Mouse (Mus musculus): ENCODE measurements around the gene Sergef.
A peak's percentile ranks its signal among the peaks of the same experiment; 100 is the strongest.
"Not testable (repeated sequence)": the region's sequence is repeated elsewhere in the genome, so short reads cannot be mapped to it uniquely, and the experiment has no call there.

Gene Sergef

GRCm38 (mm10) chr7:46639692-46640031 lies at the start of gene Sergef:
Gene Sergef, minus strand, starts transcription at chr7:46639807.
- DNase-seq = peak; percentile 93

DNA sequence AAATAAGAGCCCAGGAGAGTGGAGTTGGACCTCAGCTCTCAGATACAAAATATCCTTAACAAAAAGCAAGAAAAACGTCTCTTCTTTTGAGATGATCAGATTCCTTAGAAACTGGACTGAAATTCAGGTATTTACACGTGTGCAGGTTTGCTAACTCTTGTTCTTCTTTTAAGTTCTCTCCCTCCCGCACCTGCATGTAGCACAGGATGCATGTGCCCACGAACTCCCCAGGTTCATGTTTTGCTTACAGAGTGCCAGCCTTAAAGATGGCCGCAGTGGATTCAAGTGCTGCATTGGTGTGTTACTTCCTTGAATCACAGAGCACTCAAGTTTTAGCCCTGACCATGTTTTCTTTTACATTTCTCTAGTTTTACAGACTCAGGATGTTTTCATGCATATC lies 47.2 kb upstream of the Sergef start:
- DNase-seq = no peak

DNA sequence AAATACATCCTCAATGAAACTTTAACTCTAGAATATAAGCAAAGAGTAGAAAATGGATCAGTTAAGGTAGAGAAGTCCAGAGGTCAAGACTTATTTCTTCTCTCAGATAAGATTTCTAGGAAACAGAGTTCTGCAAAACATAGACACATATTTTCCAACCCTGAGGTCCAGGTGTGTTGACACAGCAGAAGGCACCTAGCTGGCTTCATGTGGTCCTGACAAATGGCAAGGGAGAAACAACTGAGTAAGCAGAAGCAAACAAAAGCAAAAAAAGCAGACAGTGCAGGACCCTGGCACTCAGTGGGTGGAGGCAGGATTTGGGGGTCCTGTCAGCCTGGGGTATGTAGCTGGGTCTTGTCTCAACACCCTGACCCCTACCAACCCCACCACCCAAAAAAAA lies 41.1 kb upstream of the Sergef start:
- DNase-seq = no peak

- not testable (repeated sequence) for DNase-seq
These were observed 39.4 kb upstream of the Sergef start for GRCm38 (mm10) chr7:46679044-46679443.

DNA sequence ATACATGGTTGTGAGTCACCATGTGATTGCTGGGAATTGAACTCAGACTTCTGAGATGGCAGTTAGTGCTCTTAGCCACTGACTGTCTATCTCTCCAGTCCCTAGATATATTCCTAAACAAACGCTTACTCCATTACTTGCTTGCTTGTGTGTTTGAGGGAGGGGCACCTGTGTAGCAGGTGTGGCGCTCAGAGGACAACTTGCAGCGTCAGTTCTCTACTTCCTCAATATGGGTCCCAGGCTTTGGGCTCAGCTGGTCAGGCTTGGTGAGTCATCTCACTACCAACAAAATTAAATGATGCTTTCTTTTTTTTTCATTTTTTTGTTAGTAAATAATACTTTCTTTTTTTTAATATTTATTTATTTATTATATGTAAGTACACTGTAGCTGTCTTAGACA lies 38.8 kb upstream of the Sergef start:
- no peak for DNase-seq

GRCm38 (mm10) chr7:46676808-46677360 lies 37.3 kb upstream of the Sergef start:
- DNase-seq = peak; percentile 82

DNA sequence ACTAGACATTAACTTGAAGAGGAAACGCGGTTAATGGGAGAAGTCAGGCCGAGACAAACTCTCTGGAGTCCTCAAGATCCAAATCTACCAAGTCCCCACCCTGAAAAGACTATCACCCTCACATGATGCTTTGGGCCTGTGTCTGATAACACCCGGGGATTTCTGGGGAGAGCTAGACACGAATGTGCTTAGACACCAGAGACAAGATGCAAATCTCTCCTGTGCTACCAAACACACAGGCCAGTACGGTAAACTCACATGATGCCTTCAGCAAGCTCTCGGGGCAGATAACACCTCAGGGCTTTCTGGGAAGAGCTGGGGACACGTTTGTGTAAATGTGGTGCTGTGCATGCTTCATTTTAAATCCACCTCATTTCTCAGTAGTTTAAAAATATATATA lies 36.3 kb upstream of the Sergef start:
- no peak for DNase-seq

GRCm38 (mm10) chr7:46675061-46675460 lies 35.5 kb upstream of the Sergef start:
- DNase-seq = no peak

- no peak for DNase-seq
These were observed 32.6 kb upstream of the Sergef start, which contains the start of gene Tph1 for GRCm38 (mm10) chr7:46672160-46672672. Gene Tph1, minus strand, starts transcription at chr7:46672537.

- no peak for DNase-seq
These were observed 27.6 kb upstream of the Sergef start for GRCm38 (mm10) chr7:46667256-46667655.

DNA sequence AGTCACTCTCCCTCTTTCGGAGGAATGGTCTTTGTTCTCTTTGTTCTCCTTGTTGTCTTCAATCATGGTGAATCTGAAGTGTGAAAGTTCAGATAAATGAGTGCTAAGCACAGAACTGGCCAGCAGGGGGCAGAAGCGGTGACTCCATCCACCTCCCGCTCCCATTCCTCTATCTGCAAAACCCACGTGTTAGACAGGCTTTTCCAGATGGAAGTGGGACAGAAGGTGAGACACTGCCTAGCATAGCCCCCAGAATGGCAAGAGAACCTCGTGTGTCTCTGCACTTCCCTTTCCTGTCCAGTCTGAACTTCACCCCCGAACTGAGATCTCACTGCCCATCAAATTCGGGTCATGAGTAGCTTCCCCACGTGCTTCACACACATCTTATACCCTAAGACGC lies 25.6 kb upstream of the Sergef start:
- peak; percentile 64 for DNase-seq

DNA sequence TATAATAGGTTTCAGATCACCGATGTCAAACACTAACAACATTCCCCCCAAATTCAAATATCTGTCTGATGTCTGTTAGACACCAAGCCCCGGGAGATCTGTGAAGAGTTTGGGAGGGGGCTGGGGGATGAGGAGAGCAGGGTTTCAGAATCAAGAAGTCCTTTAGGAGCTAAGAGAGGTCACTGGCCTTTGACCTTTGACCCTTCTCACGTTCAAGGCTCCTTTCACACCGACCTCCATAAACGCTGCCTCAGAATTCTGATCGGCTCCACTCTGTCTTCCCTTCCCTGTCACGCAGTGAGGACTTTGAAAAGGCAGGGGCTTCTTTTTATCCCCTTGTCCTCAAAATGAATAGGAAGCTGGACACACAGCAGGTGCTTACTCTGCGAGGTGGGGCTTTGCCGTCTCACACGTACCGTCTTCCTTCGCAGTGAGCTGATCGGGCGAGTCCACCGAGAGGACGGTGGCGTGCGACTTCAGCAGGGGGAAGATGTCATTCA lies 22.0 kb upstream of the Sergef start:
- no peak for DNase-seq

DNA sequence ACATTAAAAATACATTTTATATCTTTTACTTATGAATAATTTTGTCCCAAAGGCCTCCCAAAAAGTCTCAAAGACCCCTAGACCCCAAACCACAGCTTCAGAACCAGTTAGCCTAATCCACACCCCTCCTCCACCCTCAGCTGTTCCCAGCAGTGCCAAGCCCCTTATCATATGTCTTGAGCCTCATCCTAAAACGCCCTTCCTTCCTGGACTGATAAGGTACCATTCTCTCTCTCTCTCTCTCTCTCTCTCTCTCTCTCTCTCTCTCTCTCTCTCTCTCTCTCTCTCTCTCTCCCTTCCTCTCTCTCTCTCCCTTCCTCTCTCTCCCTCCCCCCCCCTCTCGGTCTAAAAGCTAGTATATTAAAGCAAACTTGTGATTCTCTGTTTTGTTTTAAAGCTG lies 12.7 kb upstream of the Sergef start:
- no peak for DNase-seq

- DNase-seq = not testable (repeated sequence)
These were observed 10.6 kb upstream of the Sergef start for GRCm38 (mm10) chr7:46650231-46650630.

DNA sequence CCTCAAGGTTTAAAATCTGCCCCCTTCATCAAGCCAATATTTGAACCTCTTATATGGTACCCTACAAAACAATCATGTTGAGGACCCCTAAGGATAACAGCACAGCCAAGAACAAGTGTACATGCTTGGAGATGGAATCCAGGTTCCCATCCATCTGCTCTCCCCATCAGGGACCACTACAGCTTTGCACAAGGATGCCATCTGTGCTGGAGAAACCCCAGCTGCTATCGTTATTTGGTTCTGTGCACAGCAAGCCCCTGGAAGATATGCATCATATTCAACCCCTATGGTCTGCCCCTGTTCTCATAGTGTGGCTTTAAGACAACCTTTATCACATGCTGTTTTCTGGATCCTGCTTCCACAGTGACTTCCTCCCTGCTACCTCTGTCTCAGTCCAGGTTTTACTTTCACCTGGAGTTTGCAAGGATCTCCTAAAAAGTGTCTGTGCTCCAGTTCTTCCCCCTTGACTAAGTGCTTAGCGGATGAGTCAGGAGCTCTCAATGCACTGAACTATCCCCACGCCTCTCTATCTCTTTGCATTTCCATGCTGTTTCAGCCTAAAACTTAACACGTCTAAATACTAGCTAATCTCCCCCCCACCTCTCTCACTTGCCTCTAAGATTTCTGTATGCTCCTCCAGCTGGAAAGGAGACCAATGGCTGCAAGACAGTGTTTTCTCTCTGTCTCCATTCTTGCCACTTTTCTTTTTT lies 9.0 kb upstream of the Sergef start:
- DNase-seq = no peak

DNA sequence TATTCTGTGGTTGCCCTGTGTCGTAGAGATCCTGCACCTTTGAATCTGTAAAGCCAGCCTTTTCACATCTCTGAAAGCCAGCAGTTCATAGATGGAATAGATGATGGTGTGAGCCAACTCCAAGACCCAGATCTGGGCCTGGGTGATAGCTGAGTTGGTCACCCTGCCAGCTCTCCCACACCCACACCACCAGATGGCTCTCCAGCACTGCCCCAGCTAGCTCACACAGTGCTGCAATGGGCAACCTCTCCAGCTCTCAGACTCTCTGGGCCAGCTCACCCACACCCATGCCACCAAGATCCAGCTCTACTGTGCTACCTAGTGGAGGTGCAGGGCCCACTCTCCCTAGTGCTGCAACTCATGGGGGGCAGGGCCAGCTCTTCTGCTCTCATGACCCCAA lies 3.6 kb upstream of the Sergef start:
- peak; percentile 80 for DNase-seq

GRCm38 (mm10) chr7:46640062-46640461 lies 455 bp upstream of the Sergef start:
- DNase-seq = no peak

DNA sequence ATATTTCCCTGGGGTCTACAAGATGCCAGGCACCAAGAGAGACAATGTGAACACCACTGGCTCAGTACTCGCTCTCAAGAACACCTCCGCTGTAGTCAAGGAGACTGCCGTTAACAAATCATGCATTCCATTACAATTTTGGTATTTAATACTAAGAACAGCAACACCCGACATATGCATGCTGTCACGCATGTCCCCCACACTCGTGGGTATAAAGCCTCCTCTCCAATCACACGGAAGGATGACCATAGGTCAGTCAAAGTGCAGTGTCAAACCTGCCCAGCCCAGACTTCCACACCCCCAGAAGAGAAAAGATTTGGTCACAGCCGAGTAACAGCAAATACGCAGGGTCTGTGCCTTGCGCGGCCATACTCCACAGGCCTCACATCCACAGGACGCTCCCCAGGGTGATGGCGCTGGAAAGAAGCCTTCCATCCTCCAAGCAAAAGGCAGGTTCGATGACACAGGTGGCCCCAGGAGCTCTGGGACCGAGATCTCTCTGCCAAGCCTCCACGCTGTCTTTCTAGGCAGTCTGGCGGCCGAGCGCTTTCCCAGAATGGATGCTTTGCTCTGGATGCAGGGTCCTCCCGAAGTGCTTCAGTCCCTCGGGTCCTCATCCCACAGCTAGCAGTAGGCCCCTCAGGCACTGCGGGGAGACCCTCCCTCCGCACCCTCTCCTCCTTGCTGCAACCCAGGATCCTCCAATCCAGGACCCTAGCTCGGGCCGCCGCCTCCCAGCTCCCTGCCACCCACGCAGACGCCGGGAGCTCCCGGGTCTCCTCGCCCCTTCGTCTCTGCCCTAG lies 517 bp downstream of the Sergef start:
- peak; percentile 67 for DNase-seq

DNA sequence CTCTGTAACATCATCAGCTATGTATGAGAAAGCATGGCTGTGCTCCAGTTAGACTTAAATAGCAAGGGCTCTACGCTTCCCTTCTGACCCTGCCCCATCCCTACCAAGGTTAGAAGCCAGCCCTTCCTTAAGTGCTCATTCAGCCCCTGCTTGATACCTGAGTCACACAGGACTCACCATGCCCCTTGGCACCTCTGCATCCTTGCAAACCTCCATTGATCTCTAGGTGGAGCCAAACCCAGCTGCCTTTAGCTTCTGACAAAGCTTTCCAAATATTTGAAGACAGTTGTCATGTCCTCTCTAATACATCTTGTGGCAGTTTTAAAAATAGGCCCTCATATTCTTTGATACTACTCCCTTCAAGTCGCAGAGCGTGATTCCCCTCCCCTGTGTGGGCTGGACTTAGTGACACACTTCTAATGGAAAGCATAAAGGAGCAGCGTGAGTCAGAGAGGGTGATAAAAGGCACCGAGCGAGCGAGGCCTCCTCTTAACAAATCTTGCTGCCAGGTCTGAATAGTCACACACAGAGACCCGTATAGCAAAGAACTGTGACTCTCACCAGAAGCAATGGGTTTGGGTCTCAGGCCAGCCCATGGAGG lies 11.1 kb downstream of the Sergef start:
- no peak for DNase-seq

DNA sequence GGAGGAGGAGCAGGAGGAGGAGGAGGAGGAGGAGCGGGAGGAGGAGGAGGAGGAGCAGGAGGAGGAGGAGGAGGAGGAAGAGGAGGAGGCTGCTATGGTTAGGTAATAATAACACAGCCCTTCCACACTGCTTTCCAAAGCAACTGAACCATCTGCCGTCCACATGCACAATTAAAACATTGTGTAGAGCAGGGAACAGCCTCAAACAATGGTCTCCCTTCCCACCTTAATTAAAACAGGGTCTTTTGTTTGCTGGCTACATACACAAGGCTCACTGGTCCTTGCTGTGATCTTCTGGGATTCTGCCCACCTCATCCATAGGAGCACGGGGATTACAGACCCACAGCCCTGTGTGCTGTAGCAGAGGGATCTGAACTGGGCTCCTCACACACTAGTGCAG lies 15.6 kb downstream of the Sergef start:
- no peak for DNase-seq

- peak; percentile 12 for DNase-seq
These were observed 21.0 kb downstream of the Sergef start for GRCm38 (mm10) chr7:46618416-46619110.

GRCm38 (mm10) chr7:46616429-46617005 lies 23.1 kb downstream of the Sergef start:
- peak; percentile 43 for DNase-seq

All from cerebellum, adult 9-10 months (tissue).